Mouse (Mus musculus) brain, embryonic 14.5 days (tissue): ENCODE data around the gene Rmnd5b. TPM values are rescaled to one million over a fixed set of nuclear protein-coding genes. Genes with fewer than 3 reads are reported as not detected.
A peak's percentile ranks its signal among the peaks of the same experiment; 100 is the strongest.
"Not testable (repeated sequence)": the region's sequence is repeated elsewhere in the genome, so short reads cannot be mapped to it uniquely, and the experiment has no call there.

Source experiments
- DNase-seq: peaks from one replicate; pipeline ENCODE4 v3.0.0-alpha.2; 2011; ENCODE audit warnings: low read depth
- CTCF ChIP-seq: fragments of 200-500 bp; IDR thresholded peaks from 2 replicates; pipeline ENCODE4 v1.5.1; 2012; ENCODE audit warnings: inconsistent platforms, mild to moderate bottlenecking, moderate library complexity, borderline replicate concordance; ENCODE audit not compliant: insufficient read depth, insufficient read length; ENCODE audit errors: extremely low read depth
- POLR2A ChIP-seq: fragments of 200-500 bp; IDR thresholded peaks from 2 replicates; pipeline ENCODE4 v1.6.1; 2012; ENCODE audit warnings: mild to moderate bottlenecking, inconsistent platforms, borderline replicate concordance; ENCODE audit not compliant: poor library complexity, insufficient read depth, insufficient read length, severe bottlenecking; ENCODE audit errors: extremely low read depth
- polyA plus RNA-seq: library from polyadenylated mRNA; depleted of rRNA; stranded (reverse); fragments of >200 nt; gene quantifications from 2 replicates; pipeline ENCODE4 v1.2.3, GENCODE M21; 2012; rRNA removed

The Rmnd5b gene
- 70.7 and 84.3 TPM in 2 replicates for polyA plus RNA-seq

DNA sequence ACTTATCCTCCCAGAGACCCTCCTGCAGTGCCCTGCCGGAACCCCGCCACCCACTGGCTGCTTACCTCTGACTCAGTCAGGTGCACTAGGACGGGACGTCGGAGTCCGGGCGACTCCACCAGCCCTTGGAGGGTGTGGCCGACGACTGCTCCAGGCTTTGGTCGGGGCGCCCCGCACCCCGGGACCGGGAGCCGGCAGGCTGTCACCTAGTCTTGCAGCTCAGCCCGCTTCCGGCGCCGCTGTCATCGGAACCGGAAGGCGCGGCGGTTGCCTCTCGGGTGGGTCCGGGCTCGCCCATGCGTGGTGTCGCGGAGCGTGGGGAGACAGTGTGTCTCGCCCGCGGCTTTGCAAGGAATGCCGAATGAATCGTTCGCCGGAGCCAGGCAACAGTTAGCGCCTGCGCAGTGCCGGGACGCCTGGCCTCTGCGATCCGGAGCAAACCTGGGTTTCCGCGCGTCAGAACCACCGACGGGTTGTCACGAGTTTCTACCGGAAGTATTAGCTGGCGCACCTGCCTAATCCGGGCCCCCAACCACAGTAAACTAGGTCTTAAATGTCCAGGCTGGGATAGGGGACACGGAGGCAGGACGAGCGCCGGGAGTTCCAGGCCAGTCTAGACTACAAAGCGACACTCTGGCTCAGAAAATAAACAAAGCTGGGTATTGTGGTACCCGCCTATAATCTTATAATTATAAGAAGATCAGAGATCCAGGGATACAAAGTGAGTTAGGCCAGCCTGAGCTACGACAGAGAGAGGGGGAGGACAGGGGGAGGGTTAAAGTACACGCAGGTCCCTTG, at the start of gene Rmnd5b:
Gene Rmnd5b, minus strand, starts transcription at position 372 of the 798 bp plus-strand sequence.
- peak; percentile 96 for DNase-seq
- TF ChIP-seq POLR2A (peak; percentile 37; the same call in 1 of the 2 replicates), CTCF (no peak)

DNA sequence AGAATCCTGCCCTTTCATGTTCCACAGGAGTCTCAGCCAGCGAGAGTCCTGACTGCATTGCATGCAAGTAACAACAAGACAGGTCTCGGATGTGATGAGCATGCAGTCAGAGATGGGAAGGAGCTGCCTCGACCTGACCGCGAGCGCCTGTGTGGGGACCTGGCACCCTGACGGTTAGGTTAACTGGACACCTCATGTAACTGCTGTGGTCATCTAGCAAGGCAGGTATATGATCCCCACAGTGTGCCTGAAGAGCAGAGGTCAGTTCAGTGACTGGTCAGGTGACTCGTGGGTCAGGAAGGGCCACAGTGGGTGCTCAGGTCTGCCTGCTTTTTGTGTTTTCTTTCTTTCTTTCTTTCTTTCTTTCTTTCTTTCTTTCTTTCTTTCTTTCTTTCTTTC, 46.3 kb upstream of the Rmnd5b start:
- no peak for DNase-seq
- no peak for TF ChIP-seq CTCF
- TF ChIP-seq POLR2A, result no peak

DNA sequence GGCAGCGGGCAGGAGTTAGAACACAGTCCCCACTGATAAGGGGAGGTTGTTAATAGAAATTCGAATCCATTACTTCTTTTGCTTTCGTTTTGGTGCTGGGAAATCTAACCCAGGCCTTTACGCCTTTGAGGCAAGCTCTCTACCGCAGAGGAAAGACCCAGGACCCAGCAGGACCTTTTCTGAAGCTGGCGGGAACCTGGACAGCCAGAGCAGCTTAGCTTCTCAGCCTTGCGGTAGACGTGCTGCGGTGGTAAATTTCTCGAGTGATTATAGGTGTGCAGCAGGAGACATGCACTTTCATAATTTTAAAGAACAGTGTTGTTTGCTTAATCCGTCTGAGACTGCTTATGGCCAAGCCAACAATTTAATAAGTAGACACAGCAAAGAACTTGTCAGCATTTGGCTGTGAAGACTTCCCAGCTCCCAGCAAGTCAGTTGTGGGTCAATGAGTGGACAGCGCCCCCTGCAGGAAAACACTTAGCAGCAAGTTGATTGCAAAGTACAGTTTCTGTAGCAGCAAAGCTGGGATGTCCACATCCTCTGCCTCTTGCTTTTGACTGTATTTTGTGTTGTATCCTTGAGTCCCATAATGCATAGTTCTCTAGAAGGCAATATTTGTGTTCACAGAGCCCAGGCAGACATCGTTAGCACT, 45.8 kb upstream of the Rmnd5b start:
- TF ChIP-seq CTCF (peak; percentile 85), POLR2A (no peak)
- peak; percentile 92 for DNase-seq

DNA sequence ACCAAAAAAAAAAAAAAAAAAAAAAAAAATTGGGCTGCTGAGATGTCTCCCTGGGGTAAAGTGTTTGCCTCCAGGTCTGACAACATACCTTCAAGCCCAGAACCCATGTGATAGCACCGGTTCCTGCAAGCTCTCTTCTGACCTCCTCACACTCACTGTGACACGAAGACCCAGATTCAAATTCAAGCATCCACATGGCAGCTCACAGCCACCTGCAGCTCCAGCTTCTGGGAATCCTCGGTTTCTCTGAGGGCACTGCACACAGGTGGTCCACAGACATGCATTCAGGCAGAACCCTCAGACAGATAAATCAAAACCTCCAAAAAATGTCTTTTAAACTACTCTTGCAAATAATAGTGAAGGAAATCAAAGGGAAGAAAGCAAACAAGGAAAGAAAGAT, 43.8 kb upstream of the Rmnd5b start:
- DNase-seq, result no peak
- no peak for TF ChIP-seq POLR2A
- no peak for TF ChIP-seq CTCF

DNA sequence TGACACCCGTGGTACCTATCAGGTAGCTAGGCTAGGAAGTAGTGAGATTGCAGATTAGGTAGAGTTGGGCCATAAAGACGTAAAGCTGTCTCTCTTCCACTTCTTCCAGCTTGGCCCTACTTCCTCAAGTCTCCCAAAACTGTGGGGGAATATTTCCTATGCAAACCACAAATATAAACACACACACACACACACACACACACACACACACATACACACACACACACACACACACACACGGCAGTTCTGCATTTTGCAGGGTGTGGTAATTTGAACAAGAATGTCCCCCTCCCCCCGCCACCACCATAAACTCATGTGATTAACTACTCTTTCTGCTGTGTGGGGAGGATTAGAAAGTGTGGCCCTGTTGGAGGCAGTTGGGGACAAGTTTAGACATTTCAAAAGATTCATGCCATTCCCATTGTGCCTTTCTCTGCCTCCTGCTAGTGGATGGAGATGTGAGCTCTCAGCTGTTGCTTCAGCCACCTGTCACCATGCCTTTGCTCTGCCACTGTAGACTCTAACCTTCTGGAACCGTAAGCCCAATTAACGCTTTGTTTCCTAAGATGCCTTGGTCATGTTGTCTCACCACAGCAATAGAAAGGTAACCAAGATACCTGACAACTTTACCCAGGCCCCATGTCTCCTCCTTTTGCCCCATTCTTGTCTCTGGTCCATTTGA, 42.2 kb upstream of the Rmnd5b start:
- DNase-seq, result no peak
- TF ChIP-seq POLR2A (no peak), CTCF (no peak)

DNA sequence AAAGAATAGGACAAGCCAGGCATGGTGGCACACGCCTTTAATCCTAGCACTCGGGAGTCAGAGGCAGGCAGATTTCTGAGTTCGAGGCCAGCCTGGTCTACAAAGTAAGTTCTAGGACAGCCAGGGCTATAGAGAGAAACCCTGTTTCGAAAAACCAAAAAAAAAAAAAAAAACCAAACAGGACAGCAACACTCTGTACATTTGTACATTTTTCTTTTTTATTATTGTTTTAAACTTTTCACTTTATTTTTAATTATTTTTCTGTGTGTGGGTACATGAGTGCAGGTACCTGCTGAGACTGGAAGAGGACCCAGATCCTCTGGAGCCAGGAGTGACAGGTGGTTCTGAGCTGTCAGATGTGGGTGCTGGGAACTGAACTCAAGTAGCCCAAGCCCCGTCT, 39.7 kb upstream of the Rmnd5b start:
- no peak for DNase-seq
- TF ChIP-seq CTCF (no peak), POLR2A (no peak)

DNA sequence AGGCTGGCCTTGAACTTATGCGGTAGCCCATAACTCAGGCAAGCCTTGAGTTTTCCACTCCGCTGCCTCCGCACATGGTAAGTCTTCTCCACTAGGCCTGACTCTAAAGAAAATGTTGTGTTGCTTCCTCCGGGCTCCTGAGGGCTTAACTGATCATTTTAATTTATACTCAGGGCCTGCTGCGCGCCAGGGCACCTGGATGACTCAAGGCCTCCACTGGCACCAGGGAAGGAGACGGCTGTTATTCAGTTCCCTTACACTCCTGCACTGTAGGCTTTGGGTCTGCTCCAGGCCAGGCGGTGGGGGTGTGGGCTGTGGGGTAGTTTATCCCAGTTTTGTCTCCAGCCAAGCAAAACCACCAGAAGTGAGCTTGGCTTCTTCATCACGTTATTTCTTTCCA, 37.6 kb upstream of the Rmnd5b start:
- TF ChIP-seq CTCF, result no peak
- TF ChIP-seq POLR2A, result no peak
- DNase-seq, result no peak

DNA sequence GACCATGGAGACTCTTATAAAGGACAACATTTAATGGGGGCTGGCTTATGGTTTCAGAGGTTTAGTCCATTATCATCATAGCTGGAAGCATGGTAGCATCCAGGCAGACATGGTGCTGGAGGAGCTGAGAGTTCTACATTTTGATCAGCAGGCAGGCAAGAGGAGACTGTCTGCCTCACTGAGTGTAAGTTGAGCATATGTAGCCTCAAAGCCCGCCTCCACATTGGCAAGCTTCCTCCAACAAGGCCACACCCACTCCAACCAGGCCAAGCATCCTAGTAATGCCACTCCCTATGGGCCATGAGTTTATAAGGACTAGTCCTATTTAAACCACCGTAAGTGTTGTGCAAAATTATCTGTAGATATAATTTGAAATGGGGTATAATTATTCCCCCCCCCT, 35.7 kb upstream of the Rmnd5b start:
- TF ChIP-seq POLR2A (no peak), CTCF (no peak)
- no peak for DNase-seq

DNA sequence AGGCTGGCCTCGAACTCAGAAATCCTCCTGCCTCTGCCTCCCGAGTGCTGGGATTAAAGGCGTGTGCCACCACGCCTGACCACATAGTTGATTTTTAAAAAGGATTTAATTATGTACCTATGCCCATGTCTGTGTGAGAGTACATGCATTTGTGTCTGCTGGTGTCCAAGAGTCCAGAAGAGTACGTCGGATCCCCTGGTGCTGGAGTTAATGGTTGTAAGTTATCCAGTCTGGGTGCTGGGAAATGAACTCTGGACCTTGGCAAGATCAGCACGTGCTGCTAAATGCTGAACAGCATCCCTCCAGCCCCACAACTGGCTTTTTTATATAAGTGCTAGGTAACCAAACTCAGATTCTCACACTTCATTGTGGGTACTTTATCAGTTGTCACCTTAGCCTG, 35.1 kb upstream of the Rmnd5b start:
- DNase-seq, result no peak
- TF ChIP-seq POLR2A, result no peak
- no peak for TF ChIP-seq CTCF

DNA sequence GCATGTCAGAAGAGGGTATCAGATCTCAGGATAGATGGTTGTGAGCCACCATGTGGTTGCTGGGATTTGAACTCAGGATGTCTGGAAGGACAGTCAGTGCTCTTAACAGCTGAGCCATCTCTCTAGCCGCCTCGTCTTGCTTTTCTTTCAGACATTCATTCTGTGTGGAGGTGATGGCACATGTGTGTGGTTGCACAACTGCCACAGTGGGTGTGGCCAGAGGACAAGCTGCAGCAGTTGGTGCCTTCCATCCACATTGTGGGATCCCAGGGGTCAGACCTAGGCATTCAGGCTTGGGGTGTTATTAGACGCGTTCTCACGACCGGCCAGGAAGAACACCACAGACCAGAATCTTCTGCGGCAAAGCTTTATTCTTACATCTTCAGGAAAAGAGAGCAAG, 29.1 kb upstream of the Rmnd5b start:
- DNase-seq, result not testable (repeated sequence)

DNA sequence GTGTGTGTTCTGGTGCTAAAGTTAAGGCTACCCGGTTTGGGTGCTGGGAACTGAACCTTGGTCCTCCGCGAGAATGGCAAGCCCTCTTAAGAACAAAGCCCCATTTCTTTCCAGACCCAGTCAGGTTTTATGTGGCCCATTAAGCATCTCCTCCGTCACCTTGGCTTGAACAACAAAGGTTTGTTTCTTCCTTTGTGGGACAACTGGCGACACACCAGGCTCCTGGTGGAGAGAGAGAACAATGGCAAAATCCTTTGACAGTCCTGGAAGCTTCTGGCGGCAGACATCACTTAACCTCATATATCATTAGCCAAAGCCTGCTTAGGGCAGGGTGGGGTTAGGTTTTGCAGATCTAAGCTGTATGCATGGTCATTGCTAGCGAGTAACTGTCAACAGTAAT, 26.9 kb upstream of the Rmnd5b start:
- no peak for DNase-seq
- TF ChIP-seq CTCF (no peak), POLR2A (no peak)

DNA sequence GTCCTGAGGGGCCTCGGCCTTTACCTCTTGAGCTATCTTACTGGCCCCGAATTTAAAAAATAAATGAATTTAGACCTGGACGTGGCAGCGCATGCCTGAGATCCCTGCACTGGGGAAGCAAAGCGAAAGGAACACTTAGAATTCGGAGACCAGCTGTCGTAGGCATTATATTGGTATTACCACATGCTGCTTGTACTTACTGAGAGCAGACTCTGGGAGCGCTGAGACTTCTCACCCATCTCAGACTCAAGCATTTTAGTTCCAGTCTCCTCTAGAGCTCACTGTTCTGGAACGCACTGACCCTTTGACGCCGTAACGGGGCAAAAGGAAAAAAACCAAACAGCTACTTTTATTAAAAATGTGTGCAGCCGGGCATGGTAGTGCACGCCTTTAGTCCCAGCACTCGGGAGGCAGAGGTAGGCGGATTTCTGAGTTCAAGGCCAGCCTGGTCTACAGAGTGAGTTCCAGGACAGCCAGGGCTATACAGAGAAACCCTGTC, 26.2 kb upstream of the Rmnd5b start:
- no peak for DNase-seq
- no peak for TF ChIP-seq CTCF
- no peak for TF ChIP-seq POLR2A

DNA sequence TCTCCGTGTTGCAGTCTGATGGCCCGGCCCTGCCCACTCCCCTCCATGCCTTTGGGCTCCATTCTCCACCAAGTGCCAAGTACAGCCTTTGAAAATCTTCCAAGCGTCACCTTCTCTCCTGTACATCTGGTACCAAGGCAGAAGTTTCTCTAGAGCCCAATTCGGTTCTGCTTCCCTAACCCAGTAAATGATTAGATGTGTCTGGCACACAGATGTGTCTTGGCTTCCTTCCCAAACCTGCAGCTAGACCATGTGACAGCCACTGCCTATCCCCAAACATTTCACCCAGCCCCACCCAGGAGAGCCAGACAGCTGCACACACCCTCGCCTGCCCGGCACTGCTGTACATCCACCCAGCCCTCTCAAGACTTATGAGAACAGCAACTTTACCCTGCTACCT, 23.0 kb upstream of the Rmnd5b start:
- peak; percentile 30 for DNase-seq
- no peak for TF ChIP-seq POLR2A
- no peak for TF ChIP-seq CTCF
